Mouse (Mus musculus) MEL (cell line): ENCODE results near the gene Rab4b. TPM values are rescaled to one million over a fixed set of nuclear protein-coding genes. Genes with fewer than 3 reads are reported as not detected.

Source experiments
- DNase-seq: peaks from one replicate; pipeline ENCODE4 v3.0.0; 2011; ENCODE audit warnings: low read depth, low spot score
- H3K27ac ChIP-seq: 2 replicates; pipeline ENCODE4 v1.5.1; 2012; ENCODE audit warnings: low read depth, mild to moderate bottlenecking, control low read depth, low read length, moderate library complexity; ENCODE audit not compliant: control insufficient read depth
- H3K27me3 ChIP-seq, 2 experiments: fragments of 150-350 bp in 1 of 2; sonication (generic) in 1 of 2; 2 replicates each; pipeline ENCODE4 v1.6.1; 2012; ENCODE audit warnings: low read length in 2 of 2, mild to moderate bottlenecking in 2 of 2, improper control_type of control experiment in 1 of 2, moderate library complexity in 1 of 2; ENCODE audit not compliant: insufficient read depth in 2 of 2, control insufficient read depth in 1 of 2
- H3K36me3 ChIP-seq, 2 experiments: 2 replicates each; pipeline ENCODE4 v1.6.1; 2012 to 2014; ENCODE audit warnings: low read length in 2 of 2, improper control_type of control experiment in 1 of 2, inconsistent platforms in 1 of 2, mild to moderate bottlenecking in 1 of 2; ENCODE audit not compliant: insufficient read depth in 2 of 2, control insufficient read depth in 1 of 2
- H3K4me1 ChIP-seq, 2 experiments: fragments of 150-350 bp in 1 of 2; sonication (generic) in 1 of 2; 2 replicates each; pipeline ENCODE4 v1.6.1; 2012; ENCODE audit warnings: low read length in 2 of 2, improper control_type of control experiment in 1 of 2, mild to moderate bottlenecking in 1 of 2; ENCODE audit not compliant: insufficient read depth in 2 of 2, control insufficient read depth in 1 of 2
- H3K4me3 ChIP-seq, 2 experiments: fragments of 150-350 bp in 1 of 2; sonication (generic) in 1 of 2; 2 replicates each; pipeline ENCODE4 v1.5.1; 2012; ENCODE audit warnings: low read depth in 2 of 2, low read length in 2 of 2, mild to moderate bottlenecking in 2 of 2, moderate library complexity in 2 of 2, control low read depth in 1 of 2, improper control_type of control experiment in 1 of 2; ENCODE audit not compliant: control insufficient read depth in 1 of 2, insufficient read depth in 1 of 2
- H3K79me2 ChIP-seq: 2 replicates; pipeline ENCODE4 v1.6.1; 2012; ENCODE audit warnings: mild to moderate bottlenecking, low read length, moderate library complexity; ENCODE audit not compliant: control insufficient read depth, poor library complexity, insufficient read depth
- H3K9ac ChIP-seq: 2 replicates; pipeline ENCODE4 v1.6.1; 2012; ENCODE audit warnings: low read depth, mild to moderate bottlenecking, control low read depth, low read length, moderate library complexity; ENCODE audit not compliant: control insufficient read depth, poor library complexity, severe bottlenecking
- H3K9me3 ChIP-seq: fragments of 150-350 bp; sonication (generic); replicated peaks from 2 replicates; pipeline ENCODE4 v1.6.1; 2012; ENCODE audit warnings: mild to moderate bottlenecking, low read length, improper control_type of control experiment, moderate library complexity; ENCODE audit not compliant: insufficient read depth
- BHLHE40 ChIP-seq: IDR thresholded peaks from 2 replicates; pipeline ENCODE4 v1.6.1; 2012; ENCODE audit warnings: low read depth, mild to moderate bottlenecking, inconsistent platforms, low read length, improper control_type of control experiment, borderline replicate concordance
- CHD2 ChIP-seq: IDR thresholded peaks from 2 replicates; pipeline ENCODE4 v1.6.1; 2011; ENCODE audit warnings: low read length, improper control_type of control experiment
- CTCF ChIP-seq, 3 experiments: IDR thresholded peaks in 2 of 3; conservative IDR thresholded peaks in 1 of 3; 2 replicates each; pipeline ENCODE4 v1.5.1; 2011 to 2012; ENCODE audit warnings: low read length in 3 of 3, low read depth in 2 of 3, mild to moderate bottlenecking in 2 of 3, improper control_type of control experiment in 1 of 3, inconsistent platforms in 1 of 3, mixed read lengths in 1 of 3, moderate library complexity in 1 of 3; ENCODE audit not compliant: control insufficient read depth in 1 of 3, insufficient read depth in 1 of 3, poor library complexity in 1 of 3, severe bottlenecking in 1 of 3
- EP300 ChIP-seq, 2 experiments: IDR thresholded peaks; 2 replicates each; pipeline ENCODE4 v1.6.1; 2011; ENCODE audit warnings: improper control_type of control experiment in 2 of 2, low read length in 2 of 2, low read depth in 1 of 2, mild to moderate bottlenecking in 1 of 2
- ETS1 ChIP-seq: IDR thresholded peaks from 2 replicates; pipeline ENCODE4 v1.6.1; 2012; ENCODE audit warnings: low read depth, mild to moderate bottlenecking, inconsistent platforms, low read length, improper control_type of control experiment, moderate library complexity
- JUND ChIP-seq: IDR thresholded peaks from 2 replicates; pipeline ENCODE4 v1.6.1; 2011; ENCODE audit warnings: low read depth, mild to moderate bottlenecking, improper control_type of control experiment, low read length
- MYB ChIP-seq: IDR thresholded peaks from 2 replicates; pipeline ENCODE4 v1.6.1; 2011; ENCODE audit warnings: mild to moderate bottlenecking, low read depth, low read length, improper control_type of control experiment
- NELFE ChIP-seq: IDR thresholded peaks from 2 replicates; pipeline ENCODE4 v1.6.1; 2011; ENCODE audit warnings: low read depth, low read length, improper control_type of control experiment
- NRF1 ChIP-seq: IDR thresholded peaks from 2 replicates; pipeline ENCODE4 v1.6.1; 2014; ENCODE audit warnings: low read depth, mild to moderate bottlenecking, inconsistent platforms, low read length, improper control_type of control experiment, moderate library complexity; ENCODE audit not compliant: poor library complexity, insufficient read depth, severe bottlenecking
- POLR2A ChIP-seq, 2 experiments: IDR thresholded peaks; 2 replicates each; pipeline ENCODE4 v1.6.1; 2011 to 2012; ENCODE audit warnings: low read length in 2 of 2, mild to moderate bottlenecking in 2 of 2, control low read depth in 1 of 2, improper control_type of control experiment in 1 of 2, low read depth in 1 of 2, moderate library complexity in 1 of 2; ENCODE audit not compliant: control insufficient read depth in 1 of 2, insufficient read depth in 1 of 2, poor library complexity in 1 of 2
- POLR2AphosphoS2 ChIP-seq: IDR thresholded peaks from 2 replicates; pipeline ENCODE4 v1.6.1; 2011; ENCODE audit warnings: low read length, improper control_type of control experiment
- TBP ChIP-seq: IDR thresholded peaks from 2 replicates; pipeline ENCODE4 v1.8.0; 2011; ENCODE audit warnings: low read depth, low read length, improper control_type of control experiment
- TCF12 ChIP-seq: IDR thresholded peaks from 2 replicates; pipeline ENCODE4 v1.6.1; 2014; ENCODE audit warnings: low read depth, mild to moderate bottlenecking, inconsistent platforms, low read length, improper control_type of control experiment, moderate library complexity
- USF2 ChIP-seq, 2 experiments: IDR thresholded peaks; 2 replicates each; pipeline ENCODE4 v1.6.1; 2011 to 2012; ENCODE audit warnings: improper control_type of control experiment in 2 of 2, low read length in 2 of 2, borderline replicate concordance in 1 of 2, inconsistent platforms in 1 of 2, low read depth in 1 of 2, mild to moderate bottlenecking in 1 of 2; ENCODE audit not compliant: insufficient read depth in 1 of 2
- ZNF384 ChIP-seq: IDR thresholded peaks from 2 replicates; pipeline ENCODE4 v1.6.1; 2012; ENCODE audit warnings: low read depth, mild to moderate bottlenecking, inconsistent platforms, low read length, improper control_type of control experiment
- polyA plus RNA-seq, 2 experiments: library from polyadenylated mRNA; stranded (reverse) in 1 of 2; unstranded in 1 of 2; fragments of >175 nt in 1 of 2; fragments of >200 nt in 1 of 2; gene quantifications; 2 replicates each; pipeline versions ENCODE4 v1.2.1 to v1.2.4; 2012; ENCODE audit warnings: low replicate concordance in 2 of 2, low read depth in 1 of 2; ENCODE audit not compliant: insufficient read length in 2 of 2, insufficient read depth in 1 of 2, missing spikeins in 1 of 2
- total RNA-seq: library from RNA; depleted of rRNA; stranded (reverse); fragments of 300-350 nt; gene quantifications from 2 replicates; pipeline ENCODE4 v1.2.3, GENCODE M21; 2012

The Rab4b gene
- total and polyA plus RNA-seq, 3 experiments, result 6.7 to 32.6 TPM; not detected in 1

- Histone ChIP-seq H3K79me2 (0 out of 2 replicates have a peak, but pooled peaks cover 1% of the 10 kb centered on the region), H3K27me3 (no peaks in the 10 kb centered on the region), H3K36me3 (peaks cover 0 to 9% of the 10 kb centered on the region in 2 experiments; a peak in 3 of 4 replicates), H3K4me3 (no peak overlapping the region), H3K4me1 (peaks cover 2 to 19% of the 10 kb centered on the region in 2 experiments), H3K9me3 (no peaks in the 10 kb centered on the region), H3K27ac (no peak overlapping the region), H3K9ac (no peak overlapping the region)
- DNase-seq, result no peak
- TF ChIP-seq POLR2A (IDR thresholded peaks at IDR 0.05; ENCODE audit: control insufficient read depth in 1 of 2, insufficient read depth in 1 of 2, low read depth in 1 of 2, low read length in 2 of 2, poor library complexity in 1 of 2), result no peak
- no peak for TF ChIP-seq NRF1
These were observed 43.2 kb upstream of the Rab4b start for GRCm38 (mm10) chr7:27221939-27222338.

- Histone ChIP-seq H3K36me3 (peaks cover 0 to 9% of the 10 kb centered on the region in 2 experiments; a peak in 3 of 4 replicates), H3K4me3 (no peak overlapping the region), H3K79me2 (no peaks in the 10 kb centered on the region), H3K9me3 (no peaks in the 10 kb centered on the region), H3K4me1 (peaks cover 2 to 18% of the 10 kb centered on the region in 2 experiments), H3K9ac (no peak overlapping the region), H3K27me3 (no peaks in the 10 kb centered on the region), H3K27ac (no peak overlapping the region)
- no peak for DNase-seq
- TF ChIP-seq CTCF (IDR thresholded peaks at IDR 0.05 in 2 of 3, conservative IDR thresholded peaks at IDR 0.05 in 1 of 3; ENCODE audit: control insufficient read depth in 1 of 3, insufficient read depth in 1 of 3, low read depth in 2 of 3, low read length in 3 of 3, poor library complexity in 1 of 3, severe bottlenecking in 1 of 3), result no peak
- TF ChIP-seq ETS1, result no peak
- no peak for TF ChIP-seq EP300 (IDR thresholded peaks at IDR 0.05; ENCODE audit: low read depth in 1 of 2, low read length in 2 of 2)
- TF ChIP-seq POLR2A (IDR thresholded peaks at IDR 0.05; ENCODE audit: control insufficient read depth in 1 of 2, insufficient read depth in 1 of 2, low read depth in 1 of 2, low read length in 2 of 2, poor library complexity in 1 of 2), result no peak
- TF ChIP-seq ZNF384, result no peak
- TF ChIP-seq TBP, result no peak
- TF ChIP-seq BHLHE40, result no peak
- no peak for TF ChIP-seq JUND
- no peak for TF ChIP-seq NRF1
- no peak for TF ChIP-seq TCF12
- no peak for TF ChIP-seq MYB
- TF ChIP-seq USF2 (IDR thresholded peaks at IDR 0.05; ENCODE audit: borderline replicate concordance in 1 of 2, insufficient read depth in 1 of 2, low read depth in 1 of 2, low read length in 2 of 2), result no peak
- no peak for TF ChIP-seq CHD2
- no peak for TF ChIP-seq POLR2AphosphoS2
- TF ChIP-seq NELFE, result no peak
These were observed 41.2 kb upstream of the Rab4b start for GRCm38 (mm10) chr7:27219937-27220336.
